Mouse (Mus musculus): Measurements from ENCODE around the gene Cacna1c. TPM values are rescaled to one million over a fixed set of nuclear protein-coding genes. Genes with fewer than 3 reads are reported as not detected.
A peak's percentile ranks its signal among the peaks of the same experiment; 100 is the strongest.
"Not testable (repeated sequence)": the region's sequence is repeated elsewhere in the genome, so short reads cannot be mapped to it uniquely, and the experiment has no call there.

Cacna1c gene
- total RNA-seq, 2 experiments from 2014 or later, result 60.6 to 70.9 TPM

GRCm38 (mm10) chr6:119215040-119215613 lies 18.9 kb upstream of the Cacna1c start:
- intact Hi-C loops (cut with DNase I), result loop anchor here (10.0 kb wide), 1 partner anchor 590 kb away; no protein-coding TSS in a partner anchor
- DNase-seq (ENCODE audit: low spot score in 2 of 2), result no peak

GRCm38 (mm10) chr6:119214190-119214589 lies 18.0 kb upstream of the Cacna1c start:
- intact Hi-C loops (cut with DNase I), result loop anchor here (10.0 kb wide), 1 partner anchor 589 kb away; no protein-coding TSS in a partner anchor

GRCm38 (mm10) chr6:119213375-119213774 lies 17.2 kb upstream of the Cacna1c start:
- intact Hi-C loops (cut with DNase I), result loop anchor here (10.0 kb wide), 1 partner anchor 589 kb away; no protein-coding TSS in a partner anchor
- DNase-seq (ENCODE audit: low spot score in 2 of 2), result no peak

More at GRCm38 (mm10) chr6:119214190-119214589, 18.0 kb upstream of the Cacna1c start:
- peak in 1 of 2 experiments; percentile 55 for DNase-seq (ENCODE audit: low spot score in 2 of 2)

- intact Hi-C loops (cut with DNase I); DNase-seq (ENCODE audit: low spot score in 2 of 2): not testable (repeated sequence)
These were observed 9.8 kb upstream of the Cacna1c start for GRCm38 (mm10) chr6:119206006-119206405.

- DNase-seq (ENCODE audit: low spot score in 2 of 2), result no peak
- intact Hi-C loops (cut with DNase I), result no loop called here
These were observed 8.7 kb upstream of the Cacna1c start for GRCm38 (mm10) chr6:119204915-119205314.

- DNase-seq (ENCODE audit: low spot score in 2 of 2), result no peak
- intact Hi-C loops (cut with DNase I), result no loop called here
These were observed 8.1 kb upstream of the Cacna1c start for GRCm38 (mm10) chr6:119204286-119204685.

- DNase-seq (ENCODE audit: low spot score in 2 of 2), result no peak
- intact Hi-C loops (cut with DNase I), result no loop called here
These were observed 5.4 kb upstream of the Cacna1c start for GRCm38 (mm10) chr6:119201575-119201974.

- intact Hi-C loops (cut with DNase I), result no loop called here
- DNase-seq (ENCODE audit: low spot score in 2 of 2), result no peak
These were observed 4.1 kb upstream of the Cacna1c start for GRCm38 (mm10) chr6:119200362-119200761.

GRCm38 (mm10) chr6:119199274-119199879 lies 3.2 kb upstream of the Cacna1c start:
- DNase-seq (ENCODE audit: low spot score in 2 of 2), result no peak
- intact Hi-C loops (cut with DNase I), result no loop called here

- no peak for DNase-seq (ENCODE audit: low spot score in 2 of 2)
- intact Hi-C loops (cut with DNase I), result no loop called here
These were observed 2.5 kb upstream of the Cacna1c start for GRCm38 (mm10) chr6:119198534-119199273.

GRCm38 (mm10) chr6:119194601-119195000 lies 1.6 kb downstream of the Cacna1c start:
- no peak for DNase-seq (ENCODE audit: low spot score in 2 of 2)
- intact Hi-C loops (cut with DNase I), result no loop called here

- intact Hi-C loops (cut with DNase I), result no loop called here
- no peak for DNase-seq (ENCODE audit: low spot score in 2 of 2)
These were observed 2.1 kb downstream of the Cacna1c start for GRCm38 (mm10) chr6:119194161-119194560.

GRCm38 (mm10) chr6:119193571-119194154 lies 2.6 kb downstream of the Cacna1c start:
- DNase-seq (ENCODE audit: low spot score in 2 of 2), result no peak
- intact Hi-C loops (cut with DNase I), result no loop called here

- DNase-seq (ENCODE audit: low spot score in 2 of 2), result peak in 1 of 2 experiments; percentile 60
- intact Hi-C loops (cut with DNase I), result no loop called here
These were observed 4.7 kb downstream of the Cacna1c start for GRCm38 (mm10) chr6:119191478-119191877.

- no peak for DNase-seq (ENCODE audit: low spot score in 2 of 2)
- intact Hi-C loops (cut with DNase I), result no loop called here
These were observed 8.6 kb downstream of the Cacna1c start for GRCm38 (mm10) chr6:119187631-119188030.

- intact Hi-C loops (cut with DNase I), result no loop called here
- peak in 1 of 2 experiments; percentile 29 for DNase-seq (ENCODE audit: low spot score in 2 of 2)
These were observed 9.6 kb downstream of the Cacna1c start for GRCm38 (mm10) chr6:119186658-119187057.

GRCm38 (mm10) chr6:119183781-119184180 lies 12.4 kb downstream of the Cacna1c start:
- DNase-seq (ENCODE audit: low spot score in 2 of 2), result no peak
- intact Hi-C loops (cut with DNase I), result no loop called here

- intact Hi-C loops (cut with DNase I), result no loop called here
- no peak for DNase-seq (ENCODE audit: low spot score in 2 of 2)
These were observed 14.0 kb downstream of the Cacna1c start for GRCm38 (mm10) chr6:119182211-119182610.

GRCm38 (mm10) chr6:119180188-119180587 lies 16.0 kb downstream of the Cacna1c start:
- intact Hi-C loops (cut with DNase I), result no loop called here

GRCm38 (mm10) chr6:119177101-119177500 lies 19.1 kb downstream of the Cacna1c start:
- intact Hi-C loops (cut with DNase I), result loop anchor here (10.0 kb wide), 1 partner anchor 532 kb away; no protein-coding TSS in a partner anchor
- DNase-seq (ENCODE audit: low spot score in 2 of 2), result no peak

More at GRCm38 (mm10) chr6:119180188-119180587, 16.0 kb downstream of the Cacna1c start:
- DNase-seq (ENCODE audit: low spot score in 2 of 2), result no peak

Measured in left cerebral cortex, postnatal 25 days (tissue).